Mouse (Mus musculus) cerebellum, postnatal 14 days (tissue): Measurements from ENCODE around the gene Tti1.
"Not testable (repeated sequence)": the region's sequence is repeated elsewhere in the genome, so short reads cannot be mapped to it uniquely, and the experiment has no call there.

Source experiments
- DNase-seq, 2 experiments: peaks; one replicate each; pipeline ENCODE4 v3.0.0; 2021; ENCODE audit warnings: mixed read lengths in 2 of 2

Gene Tti1

GRCm38 (mm10) chr2:158028354-158028863 is at the start of gene Tti1, which contains the start of gene Rprd1b:
Gene Tti1, minus strand, starts transcription at chr2:158028433.
Gene Rprd1b, plus strand, starts transcription at chr2:158028497.
- peak; percentile 96 to 97 for DNase-seq

- DNase-seq, result no peak
Observed at GRCm38 (mm10) chr2:158077981-158078380, 49.7 kb upstream of the Tti1 start.

- no peak for DNase-seq
Observed at GRCm38 (mm10) chr2:158076690-158077089, 48.5 kb upstream of the Tti1 start.

GRCm38 (mm10) chr2:158074835-158075234 is 46.6 kb upstream of the Tti1 start:
- no peak for DNase-seq

GRCm38 (mm10) chr2:158071633-158071995 is 43.4 kb upstream of the Tti1 start:
- no peak for DNase-seq

- DNase-seq, result no peak
Observed at GRCm38 (mm10) chr2:158070885-158071632, 42.8 kb upstream of the Tti1 start.

GRCm38 (mm10) chr2:158068444-158068971 is 40.3 kb upstream of the Tti1 start:
- DNase-seq, result no peak

- DNase-seq, result no peak
Observed at GRCm38 (mm10) chr2:158067260-158067824, 39.1 kb upstream of the Tti1 start.

GRCm38 (mm10) chr2:158066456-158066855 is 38.2 kb upstream of the Tti1 start:
- no peak for DNase-seq

GRCm38 (mm10) chr2:158065064-158065463 is 36.8 kb upstream of the Tti1 start:
- DNase-seq, result peak in 1 of 2 experiments; percentile 15

GRCm38 (mm10) chr2:158064571-158065048 is 36.4 kb upstream of the Tti1 start:
- peak in 1 of 2 experiments; percentile 36 for DNase-seq

GRCm38 (mm10) chr2:158063036-158063435 is 34.8 kb upstream of the Tti1 start:
- DNase-seq, result no peak

- DNase-seq, result peak in 1 of 2 experiments; percentile 39
Observed at GRCm38 (mm10) chr2:158059666-158060105, 31.5 kb upstream of the Tti1 start.

- peak; percentile 90 to 98 for DNase-seq
Observed at GRCm38 (mm10) chr2:158058534-158058933, 30.3 kb upstream of the Tti1 start.

GRCm38 (mm10) chr2:158057030-158057429 is 28.8 kb upstream of the Tti1 start:
- DNase-seq, result peak; percentile 91 to 96

GRCm38 (mm10) chr2:158055383-158055782 is 27.1 kb upstream of the Tti1 start:
- DNase-seq, result not testable (repeated sequence)

GRCm38 (mm10) chr2:158054596-158054995 is 26.4 kb upstream of the Tti1 start:
- DNase-seq, result no peak

- no peak for DNase-seq
Observed at GRCm38 (mm10) chr2:158050116-158050515, 21.9 kb upstream of the Tti1 start.

- no peak for DNase-seq
Observed at GRCm38 (mm10) chr2:158048718-158049117, 20.5 kb upstream of the Tti1 start.

GRCm38 (mm10) chr2:158047903-158048302 is 19.7 kb upstream of the Tti1 start:
- DNase-seq, result peak; percentile 84 to 87

- no peak for DNase-seq
Observed at GRCm38 (mm10) chr2:158046186-158046585, 18.0 kb upstream of the Tti1 start.

- DNase-seq, result no peak
Observed at GRCm38 (mm10) chr2:158043504-158043903, 15.3 kb upstream of the Tti1 start.

GRCm38 (mm10) chr2:158040396-158040795 is 12.2 kb upstream of the Tti1 start:
- DNase-seq, result no peak

GRCm38 (mm10) chr2:158039662-158040061 is 11.4 kb upstream of the Tti1 start:
- DNase-seq, result no peak
